Mouse (Mus musculus): ENCODE results near the gene Sap30. TPM values are rescaled to one million over a fixed set of nuclear protein-coding genes. Genes with fewer than 3 reads are reported as not detected.
"Not testable (repeated sequence)": the region's sequence is repeated elsewhere in the genome, so short reads cannot be mapped to it uniquely, and the experiment has no call there.

Sap30 gene
- polyA plus RNA-seq, 1 experiment from 2014 or later: 42.9 TPM

- DNase-seq (ENCODE audit: low spot score) (no peak), ATAC-seq (replicated peaks; ENCODE audit: low FRiP score) (peak; percentile 69)
- Histone ChIP-seq H3K9me3 (ENCODE audit: control insufficient read depth, low read length) (no peaks in the 10 kb centered on the region), H3K9ac (ENCODE audit: low read depth, low read length) (0 out of 2 replicates have a peak overlapping the region, but pooled peaks have one; percentile 26), H3K36me3 (ENCODE audit: control insufficient read depth, insufficient read depth, low read length) (peaks cover 7% of the 10 kb centered on the region; the same call in 1 of the 2 replicates), H3K27me3 (replicated peaks; ENCODE audit: control insufficient read depth, insufficient read depth, low read length) (no peaks in the 10 kb centered on the region), H3K4me2 (peak overlapping the region; percentile 44), H3K4me3 (ENCODE audit: low read depth, low read length) (no peak overlapping the region), H3K27ac (ENCODE audit: low read depth, low read length) (peak overlapping the region; percentile 67), H3K4me1 (replicated peaks; ENCODE audit: control insufficient read depth, insufficient read depth, low read length) (peaks cover 7% of the 10 kb centered on the region)
- WGBS: 60% methylated on average over 12 of the region's 12 CpGs
Measured at GRCm38 (mm10) chr8:57520186-57520786, 32.6 kb upstream of the Sap30 start.

- Histone ChIP-seq H3K4me3 (ENCODE audit: low read depth, low read length) (no peak overlapping the region), H3K36me3 (ENCODE audit: control insufficient read depth, insufficient read depth, low read length) (peaks cover 19% of the 10 kb centered on the region), H3K9ac (ENCODE audit: low read depth, low read length) (no peak overlapping the region), H3K9me3 (ENCODE audit: control insufficient read depth, low read length) (no peaks in the 10 kb centered on the region), H3K27ac (ENCODE audit: low read depth, low read length) (no peak overlapping the region), H3K4me1 (replicated peaks; ENCODE audit: control insufficient read depth, insufficient read depth, low read length) (peaks cover 7% of the 10 kb centered on the region), H3K4me2 (no peak overlapping the region), H3K27me3 (replicated peaks; ENCODE audit: control insufficient read depth, insufficient read depth, low read length) (no peaks in the 10 kb centered on the region)
- DNase-seq (ENCODE audit: low spot score) (no peak), ATAC-seq (replicated peaks; ENCODE audit: low FRiP score) (no peak)
- WGBS: 87% methylated on average over 3 of the region's 3 CpGs
Measured at GRCm38 (mm10) chr8:57517723-57518122, 30.1 kb upstream of the Sap30 start.

GRCm38 (mm10) chr8:57516685-57517084, 29.0 kb upstream of the Sap30 start:
- H3K27me3 ChIP-seq (replicated peaks; ENCODE audit: control insufficient read depth, insufficient read depth, low read length); H3K4me3 ChIP-seq (ENCODE audit: low read depth, low read length); H3K4me2 ChIP-seq; H3K9me3 ChIP-seq (ENCODE audit: control insufficient read depth, low read length); DNase-seq (ENCODE audit: low spot score); H3K27ac ChIP-seq (ENCODE audit: low read depth, low read length); H3K9ac ChIP-seq (ENCODE audit: low read depth, low read length); ATAC-seq (replicated peaks; ENCODE audit: low FRiP score); H3K4me1 ChIP-seq (replicated peaks; ENCODE audit: control insufficient read depth, insufficient read depth, low read length): not testable (repeated sequence)
- H3K36me3 ChIP-seq (ENCODE audit: control insufficient read depth, insufficient read depth, low read length): peaks cover 19% of the 10 kb centered on the region
- 79% methylated on average over 5 of the region's 5 CpGs for WGBS

GRCm38 (mm10) chr8:57513178-57513661, 25.6 kb upstream of the Sap30 start:
- Histone ChIP-seq H3K27ac (ENCODE audit: low read depth, low read length) (peak overlapping the region; percentile 100), H3K9ac (ENCODE audit: low read depth, low read length) (peak overlapping the region; percentile 100), H3K36me3 (ENCODE audit: control insufficient read depth, insufficient read depth, low read length) (peaks cover 19% of the 10 kb centered on the region), H3K4me2 (peak overlapping the region; percentile 86), H3K4me3 (ENCODE audit: low read depth, low read length) (peak overlapping the region; percentile 96)
- not testable (repeated sequence) for H3K9me3 ChIP-seq (ENCODE audit: control insufficient read depth, low read length); H3K4me1 ChIP-seq (replicated peaks; ENCODE audit: control insufficient read depth, insufficient read depth, low read length); H3K27me3 ChIP-seq (replicated peaks; ENCODE audit: control insufficient read depth, insufficient read depth, low read length); ATAC-seq (replicated peaks; ENCODE audit: low FRiP score); DNase-seq (ENCODE audit: low spot score)
- WGBS: 9% methylated on average over 9 of the region's 10 CpGs

GRCm38 (mm10) chr8:57512141-57513056, 24.7 kb upstream of the Sap30 start:
- peak; percentile 56 for DNase-seq (ENCODE audit: low spot score)
- Histone ChIP-seq H3K36me3 (ENCODE audit: control insufficient read depth, insufficient read depth, low read length) (peaks cover 17% of the 10 kb centered on the region), H3K27ac (ENCODE audit: low read depth, low read length) (peak overlapping the region; percentile 100), H3K4me1 (replicated peaks; ENCODE audit: control insufficient read depth, insufficient read depth, low read length) (peaks cover 3% of the 10 kb centered on the region; the same call in 1 of the 2 replicates), H3K27me3 (replicated peaks; ENCODE audit: control insufficient read depth, insufficient read depth, low read length) (no peaks in the 10 kb centered on the region), H3K4me2 (peak overlapping the region; percentile 86), H3K9ac (ENCODE audit: low read depth, low read length) (peak overlapping the region; percentile 100), H3K9me3 (ENCODE audit: control insufficient read depth, low read length) (no peaks in the 10 kb centered on the region; the same call in 1 of the 2 replicates), H3K4me3 (ENCODE audit: low read depth, low read length) (peak overlapping the region; percentile 96)
- peak; percentile 42 for ATAC-seq (replicated peaks; ENCODE audit: low FRiP score)
- WGBS: under 1% methylated on average over 64 of the region's 96 CpGs

GRCm38 (mm10) chr8:57511316-57512118, 23.9 kb upstream of the Sap30 start, which contains the start of gene Hmgb2:
Hmgb2 (plus strand) TSS chr8:57511907.
- WGBS: under 1% methylated on average over 63 of the region's 63 CpGs
- peak within 1 kb of the TSS; percentile 96 for H3K4me3 ChIP-seq (ENCODE audit: low read depth, low read length)
- H3K9me3 ChIP-seq (ENCODE audit: control insufficient read depth, low read length): no peaks in the 10 kb centered on the region; the same call in 1 of the 2 replicates
- H3K9ac ChIP-seq (ENCODE audit: low read depth, low read length): peak within 1 kb of the TSS; percentile 100
- H3K27ac ChIP-seq (ENCODE audit: low read depth, low read length): peak within 1 kb of the TSS; percentile 100
- H3K4me1 ChIP-seq (replicated peaks; ENCODE audit: control insufficient read depth, insufficient read depth, low read length): peaks cover 3% of the 10 kb centered on the region; the same call in 1 of the 2 replicates
- H3K4me2 ChIP-seq: peak within 1 kb of the TSS; percentile 87
- H3K27me3 ChIP-seq (replicated peaks; ENCODE audit: control insufficient read depth, insufficient read depth, low read length): no peaks in the 10 kb centered on the region
- H3K36me3 ChIP-seq (ENCODE audit: control insufficient read depth, insufficient read depth, low read length): peaks cover 15% of the 10 kb centered on the region
- peak; percentile 100 for ATAC-seq (replicated peaks; ENCODE audit: low FRiP score)
- peak; percentile 100 for DNase-seq (ENCODE audit: low spot score)

- Histone ChIP-seq H3K9ac (ENCODE audit: low read depth, low read length) (peak overlapping the region; percentile 89), H3K4me1 (replicated peaks; ENCODE audit: control insufficient read depth, insufficient read depth, low read length) (peaks cover 3% of the 10 kb centered on the region; the same call in 1 of the 2 replicates), H3K9me3 (ENCODE audit: control insufficient read depth, low read length) (no peaks in the 10 kb centered on the region; the same call in 1 of the 2 replicates), H3K27me3 (replicated peaks; ENCODE audit: control insufficient read depth, insufficient read depth, low read length) (no peaks in the 10 kb centered on the region), H3K27ac (ENCODE audit: low read depth, low read length) (peak overlapping the region; percentile 85), H3K36me3 (ENCODE audit: control insufficient read depth, insufficient read depth, low read length) (peaks cover 15% of the 10 kb centered on the region), H3K4me2 (peak overlapping the region; percentile 87), H3K4me3 (ENCODE audit: low read depth, low read length) (peak overlapping the region; percentile 96)
- DNase-seq (ENCODE audit: low spot score) (no peak), ATAC-seq (replicated peaks; ENCODE audit: low FRiP score) (no peak)
- WGBS: 2% methylated on average over 31 of the region's 31 CpGs
Measured at GRCm38 (mm10) chr8:57510791-57511315, 23.2 kb upstream of the Sap30 start.

- peaks cover 6% of the 10 kb centered on the region for H3K36me3 ChIP-seq (ENCODE audit: control insufficient read depth, insufficient read depth, low read length)
- H3K27ac ChIP-seq (ENCODE audit: low read depth, low read length): no peak overlapping the region
- ATAC-seq (replicated peaks; ENCODE audit: low FRiP score) (no peak), DNase-seq (ENCODE audit: low spot score) (no peak)
- H3K9me3 ChIP-seq (ENCODE audit: control insufficient read depth, low read length): no peaks in the 10 kb centered on the region; the same call in 1 of the 2 replicates
- peaks cover 7% of the 10 kb centered on the region; the same call in 1 of the 2 replicates for H3K4me1 ChIP-seq (replicated peaks; ENCODE audit: control insufficient read depth, insufficient read depth, low read length)
- H3K4me2 ChIP-seq: no peak overlapping the region
- 79% methylated on average over 4 of the region's 4 CpGs for WGBS
- H3K4me3 ChIP-seq (ENCODE audit: low read depth, low read length): no peak overlapping the region
- H3K27me3 ChIP-seq (replicated peaks; ENCODE audit: control insufficient read depth, insufficient read depth, low read length): no peaks in the 10 kb centered on the region
- no peak overlapping the region for H3K9ac ChIP-seq (ENCODE audit: low read depth, low read length)
Measured at GRCm38 (mm10) chr8:57508657-57509056, 21.0 kb upstream of the Sap30 start.
